ENCODE assay signal across 10 mouse cellular contexts in the genomic region with DNA sequence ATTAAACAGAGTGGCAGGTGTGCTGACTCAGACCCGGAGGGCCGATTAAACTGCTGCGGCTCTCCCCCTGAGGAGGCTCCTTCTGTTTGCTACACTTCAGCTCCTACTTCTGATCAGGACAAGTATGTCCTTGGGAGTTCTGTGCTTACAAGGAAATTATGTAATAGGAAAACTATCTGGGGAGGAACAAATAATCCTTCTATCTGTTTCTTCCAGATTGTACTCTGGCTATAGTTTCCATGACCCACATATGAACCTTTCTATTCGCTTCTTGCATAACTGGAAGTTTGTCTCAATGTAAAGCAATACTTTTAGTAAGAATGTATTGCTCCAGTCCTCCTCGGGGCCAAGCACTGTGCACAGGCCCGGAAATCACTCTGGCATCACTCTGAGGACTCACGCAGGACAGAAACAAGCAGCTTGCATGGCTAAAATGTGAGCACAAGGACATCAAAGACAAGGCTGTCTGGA. TPM values are rescaled to one million over a fixed set of nuclear protein-coding genes. Genes with fewer than 3 reads are reported as not detected.
DNase-seq lines count a peak whose midpoint lies in the region; ATAC-seq and TF ChIP-seq lines count a peak whose summit lies in the region.
"Had no signal": no experiment of that assay in that cellular context is flagged by ENCODE, and none has a peak within 500 bp of the region (broad histone marks: within the 10 kb centered on the region; RNA-seq: fewer than 3 reads in every experiment).

No protein-coding gene starts in this region.

- TF ChIP-seq CTCF in kidney, postnatal 0 days (IDR thresholded peaks at IDR 0.05; ENCODE audit: low read depth), result no peak
- TF ChIP-seq CTCF in lung, adult 2 months (IDR thresholded peaks at IDR 0.05; ENCODE audit: insufficient read depth, low read length), result no peak

- H3K4me3 ChIP-seq in kidney, postnatal 0 days (replicated peaks; ENCODE audit: low read depth, low read length), result no peak overlapping the region
- H3K4me3 ChIP-seq in heart, embryonic 15.5 days, result no peak overlapping the region
- H3K4me3 ChIP-seq in lung, adult 2 months (replicated peaks; ENCODE audit: extremely low read depth, low read depth, low read length), result no peak overlapping the region
- H3K4me3 ChIP-seq in forebrain, embryonic 14.5 days (ENCODE audit: low read depth, low read length), result no peak overlapping the region
- H3K4me3 ChIP-seq: forebrain, embryonic 13.5 days; neural tube, embryonic 12.5 days had no signal

- peak; percentile 21 for DNase-seq in kidney, postnatal 0 days (ENCODE audit: low spot score)
- DNase-seq in kidney, postnatal 36 days, result no peak
- peak; percentile 28 for DNase-seq in lung, adult 2 months
- DNase-seq in thymus, adult 18-20 months, result peak; percentile 16 to 46
- no peak for DNase-seq in forebrain, embryonic 14.5 days (ENCODE audit: low spot score)
- DNase-seq in spleen, adult 12 weeks (ENCODE audit: low spot score), result no peak
- DNase-seq in MN1 (ENCODE audit: low spot score), result no peak

- no peaks in the 10 kb centered on the region for H3K36me3 ChIP-seq in kidney, postnatal 0 days (ENCODE audit: insufficient read depth, low read length)
- no peaks in the 10 kb centered on the region for H3K36me3 ChIP-seq in heart, embryonic 15.5 days
- H3K36me3 ChIP-seq in forebrain, embryonic 14.5 days (ENCODE audit: control insufficient read depth, insufficient read depth, low read length), result no peaks in the 10 kb centered on the region
- H3K36me3 ChIP-seq: neural tube, embryonic 12.5 days had no signal

- H3K9ac ChIP-seq in kidney, postnatal 0 days (ENCODE audit: low read depth, low read length), result no peak overlapping the region
- no peak overlapping the region for H3K9ac ChIP-seq in heart, embryonic 15.5 days
- H3K9ac ChIP-seq in forebrain, embryonic 14.5 days (ENCODE audit: low read length), result no peak overlapping the region
- H3K9ac ChIP-seq: forebrain, embryonic 13.5 days; neural tube, embryonic 12.5 days had no signal

- 37% methylated on average over 7 of the region's 7 CpGs for WGBS in kidney, postnatal 0 days
- 28% methylated on average over 7 of the region's 7 CpGs for WGBS in heart, embryonic 15.5 days
- 4% methylated on average over 7 of the region's 7 CpGs for WGBS in lung, adult 2 months
- WGBS in forebrain, embryonic 14.5 days, result 74% methylated on average over 7 of the region's 7 CpGs

- H3K27ac ChIP-seq in kidney, postnatal 0 days, result no peak overlapping the region
- H3K27ac ChIP-seq in heart, embryonic 15.5 days, result peak overlapping the region; percentile 74
- H3K27ac ChIP-seq in forebrain, embryonic 14.5 days (ENCODE audit: low read depth, low read length), result no peak overlapping the region
- H3K27ac ChIP-seq: forebrain, embryonic 13.5 days; neural tube, embryonic 12.5 days had no signal

- no peaks in the 10 kb centered on the region for H3K9me3 ChIP-seq in kidney, postnatal 0 days (replicated peaks; ENCODE audit: low read length)
- H3K9me3 ChIP-seq in heart, embryonic 15.5 days (replicated peaks), result no peaks in the 10 kb centered on the region
- no peaks in the 10 kb centered on the region for H3K9me3 ChIP-seq in forebrain, embryonic 14.5 days (replicated peaks; ENCODE audit: control insufficient read depth, low read length)
- H3K9me3 ChIP-seq: forebrain, embryonic 13.5 days; neural tube, embryonic 12.5 days had no signal

- H3K4me2 ChIP-seq in kidney, postnatal 0 days (ENCODE audit: low read length), result no peak overlapping the region
- H3K4me2 ChIP-seq in heart, embryonic 15.5 days, result no peak overlapping the region
- no peak overlapping the region for H3K4me2 ChIP-seq in forebrain, embryonic 14.5 days (ENCODE audit: low read length)
- H3K4me2 ChIP-seq: forebrain, embryonic 13.5 days; neural tube, embryonic 12.5 days had no signal

- H3K4me1 ChIP-seq in kidney, postnatal 0 days (replicated peaks; ENCODE audit: insufficient read depth, low read length), result no peaks in the 10 kb centered on the region
- peaks cover 5% of the 10 kb centered on the region; the same call in 1 of the 2 replicates for H3K4me1 ChIP-seq in heart, embryonic 15.5 days (replicated peaks)
- H3K4me1 ChIP-seq in lung, adult 2 months (ENCODE audit: control insufficient read depth, insufficient read depth, low read length), result peaks cover 6% of the 10 kb centered on the region
- no peaks in the 10 kb centered on the region for H3K4me1 ChIP-seq in forebrain, embryonic 14.5 days (ENCODE audit: control insufficient read depth, insufficient read depth, low read length)
- H3K4me1 ChIP-seq: forebrain, embryonic 13.5 days; neural tube, embryonic 12.5 days had no signal

- no peak for TF ChIP-seq POLR2A in lung, adult 2 months (IDR thresholded peaks at IDR 0.05; ENCODE audit: borderline replicate concordance, extremely low read depth, low read depth, low read length)

- ATAC-seq in kidney, postnatal 0 days (replicated peaks; ENCODE audit: low FRiP score, low read depth), result no peak
- ATAC-seq in heart, embryonic 15.5 days (replicated peaks; ENCODE audit: insufficient number of reproducible peaks, insufficient read depth, low FRiP score, low read depth), result peak; percentile 82
- no peak for ATAC-seq in forebrain, embryonic 14.5 days
- ATAC-seq: forebrain, embryonic 13.5 days had no signal

- no peaks in the 10 kb centered on the region for H3K27me3 ChIP-seq in kidney, postnatal 0 days (ENCODE audit: insufficient read depth, low read length)
- no peaks in the 10 kb centered on the region for H3K27me3 ChIP-seq in heart, embryonic 15.5 days
- H3K27me3 ChIP-seq in forebrain, embryonic 14.5 days (replicated peaks; ENCODE audit: control insufficient read depth, insufficient read depth, low read length), result no peaks in the 10 kb centered on the region
- H3K27me3 ChIP-seq: forebrain, embryonic 13.5 days; neural tube, embryonic 12.5 days had no signal

RNA-seq across cellular contexts. Expression of a gene that starts 43.9 kb away (rescaled TPM):
- polyA plus RNA-seq in kidney, postnatal 0 days (2015; fragmentation: Nextera tagmentation; extraction: Ambion mirVana), result 90.1 and 97.4 TPM in 2 replicates
- polyA plus RNA-seq in heart, embryonic 15.5 days (2015; fragmentation: Nextera tagmentation; extraction: Ambion mirVana), result 149 and 175 TPM in 2 replicates
- 4.8 and 9.8 TPM in 2 replicates for polyA plus RNA-seq in lung, adult 2 months (2012; rRNA removed)
- 42.9 and 46.1 TPM in 2 replicates for polyA plus RNA-seq in forebrain, embryonic 14.5 days (2014; fragmentation: Nextera tagmentation; extraction: Ambion mirVana)

Comparison
In these comparisons a context has a peak if more than half of its experiments do, and no peak if none do; other contexts are left out.
1. DNase-seq: peak in kidney, postnatal 0 days (single experiment), lung, adult 2 months (single experiment) and thymus, adult 18-20 months (2 of 2); none in kidney, postnatal 36 days (0 of 2), forebrain, embryonic 14.5 days (single experiment), spleen, adult 12 weeks (single experiment) and MN1 (single experiment).